Mouse (Mus musculus) fibroblast of lung, adult 2 months (primary cell): ENCODE measurements around the gene Adm.
"Not testable (repeated sequence)": the region's sequence is repeated elsewhere in the genome, so short reads cannot be mapped to it uniquely, and the experiment has no call there.

Source experiments
- DNase-seq: peaks from one replicate; pipeline ENCODE4 v3.0.0-alpha.2; 2011; ENCODE audit warnings: low read depth

Gene Adm

GRCm38 (mm10) chr7:110627486-110628272 is at the start of gene Adm:
Gene Adm, plus strand, starts transcription at chr7:110627661.
- no peak for DNase-seq

GRCm38 (mm10) chr7:110583705-110584104 is 43.8 kb upstream of the Adm start:
- no peak for DNase-seq

DNA sequence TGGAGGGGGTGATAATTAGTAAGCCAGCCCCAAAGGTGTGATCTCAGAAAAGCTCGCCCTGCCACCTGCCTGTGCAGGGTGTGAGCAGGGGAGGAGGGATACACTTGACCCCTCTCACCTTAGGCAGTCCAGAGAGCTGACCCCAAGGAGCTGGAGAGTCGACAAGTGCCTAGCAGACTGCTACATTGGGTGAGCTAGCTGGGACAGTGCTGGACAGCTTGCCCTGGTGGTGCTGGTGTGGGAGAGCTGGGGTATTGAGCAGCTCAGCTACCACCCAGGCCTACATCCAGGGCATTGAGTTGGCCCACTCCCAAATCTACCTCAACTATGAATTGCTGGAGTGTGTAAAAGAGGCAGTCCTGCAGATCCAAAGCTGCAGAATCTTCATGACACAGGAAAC is 43.3 kb upstream of the Adm start:
- DNase-seq, result no peak

GRCm38 (mm10) chr7:110585250-110585649 is 42.2 kb upstream of the Adm start:
- DNase-seq, result no peak

DNA sequence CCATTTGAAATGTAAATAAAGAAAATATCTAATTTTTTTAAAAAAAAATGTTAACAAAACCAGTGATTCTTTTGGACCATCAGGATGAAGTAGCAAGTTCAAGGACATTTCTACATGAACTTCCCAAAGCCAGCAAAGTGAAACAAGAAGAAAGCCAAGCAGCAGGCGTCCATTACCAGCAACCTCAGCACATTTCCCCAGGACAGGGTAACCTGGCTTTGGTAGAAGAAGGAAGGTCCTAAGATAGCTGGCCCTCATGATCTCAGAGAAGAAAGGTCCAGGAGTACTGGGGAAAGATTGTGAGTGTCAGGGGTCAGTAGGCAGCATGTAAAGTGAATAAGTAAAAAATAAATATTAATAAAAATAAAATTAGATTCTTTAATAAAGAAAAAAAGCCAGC is 39.7 kb upstream of the Adm start:
- DNase-seq, result no peak

DNA sequence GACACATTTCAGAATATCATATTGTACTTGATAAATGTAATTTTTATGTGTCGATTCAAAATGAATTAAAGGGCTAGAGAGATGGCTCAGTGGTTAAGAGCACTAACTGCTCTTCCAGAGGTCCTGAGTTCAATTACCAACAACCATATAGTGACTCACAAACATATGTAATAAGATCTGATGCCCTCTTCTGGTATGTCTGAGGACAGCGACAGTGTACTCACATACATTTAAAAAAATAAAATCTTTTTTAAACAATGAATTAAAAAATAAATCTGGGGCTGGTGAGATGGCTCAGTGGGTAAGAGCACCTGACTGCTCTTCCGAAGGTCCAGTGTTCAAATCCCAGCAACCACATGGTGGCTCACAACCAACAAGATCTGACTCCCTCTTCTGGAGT is 33.5 kb upstream of the Adm start:
- not testable (repeated sequence) for DNase-seq

DNA sequence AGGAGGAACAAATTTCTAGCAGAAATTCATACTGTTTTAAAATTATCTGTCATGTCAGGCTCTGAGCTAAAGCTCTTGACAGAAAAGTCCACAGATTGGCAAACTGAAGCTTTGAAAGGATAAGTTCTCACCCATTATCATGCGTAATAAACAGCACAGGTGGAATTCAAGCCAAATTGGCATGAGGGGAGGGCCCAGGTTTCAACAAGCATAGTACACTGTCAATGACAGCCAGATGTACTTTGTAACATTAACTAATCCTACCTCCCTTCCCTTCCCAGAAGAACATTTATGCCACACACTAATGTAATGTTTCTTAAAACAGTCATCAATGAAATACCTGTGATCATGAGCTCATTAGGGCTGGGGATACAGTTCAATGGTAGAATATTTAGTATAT is 30.3 kb upstream of the Adm start:
- no peak for DNase-seq

DNA sequence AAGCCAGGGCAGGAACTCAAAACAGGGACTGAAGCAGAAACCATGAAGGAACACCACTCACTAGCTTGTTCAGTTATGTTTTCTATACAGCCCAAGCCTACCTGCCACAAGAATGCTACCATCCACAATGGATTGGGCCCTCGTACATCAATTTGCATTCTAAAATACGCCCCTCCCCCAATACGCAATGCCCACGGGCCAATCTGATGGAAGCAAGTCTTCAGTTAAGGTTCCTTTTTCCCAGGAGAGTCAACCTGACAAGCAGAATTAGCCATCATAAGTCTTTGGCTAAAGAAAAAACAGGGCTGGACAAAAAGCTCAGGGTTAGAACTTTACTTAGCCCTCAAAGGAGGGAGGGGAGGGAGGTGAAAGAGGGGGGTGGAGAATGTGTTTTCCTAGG is 22.0 kb upstream of the Adm start:
- DNase-seq, result no peak

GRCm38 (mm10) chr7:110606906-110607305 is 20.6 kb upstream of the Adm start:
- no peak for DNase-seq

GRCm38 (mm10) chr7:110613381-110614132 is 13.9 kb upstream of the Adm start:
- no peak for DNase-seq

- DNase-seq, result no peak
Observed at GRCm38 (mm10) chr7:110614133-110615063, 13.1 kb upstream of the Adm start, which contains the start of gene Sbf2. Gene Sbf2, minus strand, starts transcription at chr7:110614922.

DNA sequence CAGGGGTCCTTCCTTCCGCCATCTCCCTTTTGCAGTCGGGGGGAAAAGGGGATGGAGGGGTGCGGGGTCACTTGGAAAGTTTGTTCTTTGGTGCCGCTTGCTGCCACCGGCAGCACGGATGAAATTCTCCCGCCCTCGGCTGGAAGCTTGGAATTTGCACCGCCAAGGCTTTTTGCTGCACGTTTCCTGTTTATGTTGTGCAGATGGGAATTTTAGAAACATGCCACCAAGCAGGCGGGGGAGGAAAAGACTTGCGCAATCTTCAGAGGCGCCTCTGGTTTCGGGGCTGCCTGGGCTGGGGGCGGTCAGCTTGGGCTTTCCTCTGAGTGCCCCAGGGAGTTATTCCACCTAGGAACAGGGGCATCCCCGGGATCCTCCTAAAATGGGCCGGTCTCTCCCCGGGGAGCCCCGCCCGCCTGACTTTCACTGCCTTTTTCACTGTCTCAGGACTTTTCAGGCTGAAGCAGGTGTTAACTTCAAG is 12.3 kb upstream of the Adm start:
- no peak for DNase-seq

- DNase-seq, result no peak
Observed at GRCm38 (mm10) chr7:110615792-110616191, 11.7 kb upstream of the Adm start.

DNA sequence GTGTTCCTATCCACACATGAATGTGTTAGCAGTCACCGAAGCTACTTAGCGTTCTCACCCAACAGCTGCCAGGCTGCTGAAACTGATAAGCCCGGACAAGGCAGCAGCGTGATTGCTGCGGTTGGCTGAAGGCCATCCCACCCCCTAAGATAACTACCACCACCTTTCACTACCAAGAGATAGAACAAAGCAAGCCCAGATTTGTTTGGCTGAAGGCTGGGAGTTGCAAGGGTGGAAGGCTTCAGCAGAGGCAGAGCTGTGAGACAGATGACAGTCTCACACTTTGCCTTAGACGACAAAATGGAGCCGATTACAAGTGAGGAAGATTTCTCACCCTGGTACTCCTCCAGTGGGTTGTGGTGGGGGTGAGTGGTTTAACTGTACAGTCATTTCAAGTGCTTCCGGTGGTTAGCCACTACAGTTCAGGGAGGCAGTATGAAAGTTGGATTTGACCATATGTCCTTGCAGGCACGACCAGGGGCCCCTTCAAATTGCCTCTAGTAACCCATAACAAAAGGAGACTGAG is 8.3 kb upstream of the Adm start:
- DNase-seq, result no peak

- no peak for DNase-seq
Observed at GRCm38 (mm10) chr7:110624067-110624466, 3.4 kb upstream of the Adm start.

- no peak for DNase-seq
Observed at GRCm38 (mm10) chr7:110624961-110625360, 2.5 kb upstream of the Adm start.

DNA sequence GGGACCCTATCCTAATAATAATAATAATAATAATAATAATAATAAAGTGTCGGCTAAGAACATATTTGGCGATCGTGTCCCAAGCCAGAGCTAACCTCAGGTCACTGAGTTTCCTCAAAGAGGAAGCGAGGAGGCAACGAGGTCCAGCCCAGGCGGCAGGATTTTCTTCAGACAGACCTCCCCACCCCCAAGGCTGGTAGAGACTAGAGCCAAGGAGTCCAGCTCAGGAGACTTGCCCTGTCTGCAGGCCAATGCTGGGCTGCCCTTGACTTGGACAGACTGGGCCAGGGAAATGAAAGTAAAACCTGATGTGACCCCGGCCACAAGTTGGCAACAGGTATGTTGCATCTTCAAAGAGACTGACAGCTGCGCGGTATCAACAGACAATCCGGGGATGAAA is 2.0 kb upstream of the Adm start:
- no peak for DNase-seq

GRCm38 (mm10) chr7:110626186-110627098 is 1.0 kb upstream of the Adm start:
- no peak for DNase-seq

- no peak for DNase-seq
Observed at GRCm38 (mm10) chr7:110627099-110627482, 370 bp upstream of the Adm start.

DNA sequence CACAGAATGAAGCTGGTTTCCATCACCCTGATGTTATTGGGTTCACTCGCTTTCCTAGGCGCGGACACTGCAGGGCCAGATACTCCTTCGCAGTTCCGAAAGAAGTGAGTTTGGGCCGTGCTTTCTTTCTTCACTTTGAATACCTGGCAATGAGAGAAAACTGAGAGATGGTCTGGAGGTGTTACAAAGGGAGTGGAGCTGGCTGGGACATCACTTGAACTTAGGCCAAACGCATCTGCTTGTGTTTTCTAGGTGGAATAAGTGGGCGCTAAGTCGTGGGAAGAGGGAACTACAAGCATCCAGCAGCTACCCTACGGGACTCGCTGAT is 776 bp downstream of the Adm start:
- DNase-seq, result no peak
